ENCODE assay signal across 11 mouse cellular contexts in the genomic region with DNA sequence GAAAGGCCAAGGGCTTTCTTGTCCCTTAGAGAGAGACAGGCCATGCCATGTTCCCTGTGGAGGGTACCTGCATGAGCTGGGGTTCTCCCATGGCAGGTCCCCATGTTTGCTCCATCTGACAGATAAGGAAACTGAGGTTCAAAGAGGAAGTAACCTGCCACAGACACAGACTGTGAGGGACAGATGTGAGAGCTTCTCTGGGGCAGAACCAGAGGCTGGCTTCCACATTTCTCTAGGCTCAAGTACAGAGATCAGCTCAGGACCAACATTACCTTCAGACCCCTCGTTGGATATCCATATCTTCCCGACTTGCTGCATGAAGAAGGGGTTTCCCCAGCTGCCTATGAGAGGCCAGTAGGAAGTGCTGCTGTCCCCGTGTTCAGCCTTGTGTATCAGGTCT.
DNase-seq lines count a peak whose midpoint lies in the region; TF ChIP-seq lines count a peak whose summit lies in the region.
"Had no signal": no experiment of that assay in that cellular context is flagged by ENCODE, and none has a peak within 500 bp of the region (broad histone marks: within the 10 kb centered on the region; RNA-seq: fewer than 3 reads in every experiment).

No protein-coding gene starts in this region.

- peaks cover 14% of the 10 kb centered on the region for H3K4me1 ChIP-seq in bone marrow, adult 2 months (ENCODE audit: control insufficient read depth, insufficient read depth, low read length)
- H3K4me1 ChIP-seq in megakaryocyte, embryonic 14.5 days = peaks cover 74% of the 10 kb centered on the region

- H3K27me3 ChIP-seq in megakaryocyte, embryonic 14.5 days (replicated peaks) = no peaks in the 10 kb centered on the region
- H3K27me3 ChIP-seq: embryonic facial prominence, embryonic 12.5 days; kidney, embryonic 15.5 days had no signal

- no peak for DNase-seq in left cerebral cortex, adult 2 months (ENCODE audit: extremely low spot score in 1 of 2, low spot score in 2 of 2)
- DNase-seq in left cerebral cortex, adult 18-20 months (ENCODE audit: low spot score in 2 of 2) = no peak
- DNase-seq in A20 (ENCODE audit: low read depth, low spot score) = peak; percentile 85
- no peak for DNase-seq in embryo, embryonic 10.5 days (ENCODE audit: low spot score)
- no peak for DNase-seq in urinary bladder, postnatal 36 days (ENCODE audit: low spot score in 2 of 2)
- DNase-seq: adrenal gland, adult 2 months; lung, adult 18-20 months had no signal

- H3K4me3 ChIP-seq in left cerebral cortex, adult 2 months = no peak overlapping the region
- H3K4me3 ChIP-seq in bone marrow, adult 2 months (replicated peaks; ENCODE audit: control insufficient read depth, low read depth, low read length) = no peak overlapping the region
- H3K4me3 ChIP-seq in megakaryocyte, embryonic 14.5 days (replicated peaks) = peak overlapping the region; percentile 86
- H3K4me3 ChIP-seq: embryonic facial prominence, embryonic 12.5 days; kidney, embryonic 15.5 days had no signal

- H3K36me3 ChIP-seq in megakaryocyte, embryonic 14.5 days (replicated peaks; ENCODE audit: low read length) = peaks cover 44% of the 10 kb centered on the region
- H3K36me3 ChIP-seq: embryonic facial prominence, embryonic 12.5 days; kidney, embryonic 15.5 days had no signal

- peaks cover 39% of the 10 kb centered on the region for H3K9me3 ChIP-seq in megakaryocyte, embryonic 14.5 days
- H3K9me3 ChIP-seq: embryonic facial prominence, embryonic 12.5 days; kidney, embryonic 15.5 days had no signal

- TF ChIP-seq CTCF in left cerebral cortex, adult 2 months (IDR thresholded peaks at IDR 0.05) = no peak
- TF ChIP-seq CTCF in bone marrow, adult 2 months (IDR thresholded peaks at IDR 0.05; ENCODE audit: control insufficient read depth, insufficient read depth, low read length) = no peak

- TF ChIP-seq POLR2A in bone marrow, adult 2 months (IDR thresholded peaks at IDR 0.05; ENCODE audit: borderline replicate concordance, control insufficient read depth, low read depth, low read length) = no peak

- intact Hi-C loops in left cerebral cortex, adult 2 months (cut with DNase I) = loop anchor here (2.0 to 5.0 kb wide), 4 partner anchors 90 to 899 kb away; no protein-coding TSS in a partner anchor

- peak overlapping the region; percentile 74 for H3K27ac ChIP-seq in left cerebral cortex, adult 2 months
- peak overlapping the region; percentile 91 for H3K27ac ChIP-seq in bone marrow, adult 2 months (ENCODE audit: control insufficient read depth, insufficient read depth, low read depth, low read length, poor library complexity)
- H3K27ac ChIP-seq: embryonic facial prominence, embryonic 12.5 days; kidney, embryonic 15.5 days had no signal

- WGBS in bone marrow, adult 2 months = 8% methylated on average over 3 of the region's 3 CpGs
